Mouse (Mus musculus): ENCODE results near the gene Fndc7.

DNA sequence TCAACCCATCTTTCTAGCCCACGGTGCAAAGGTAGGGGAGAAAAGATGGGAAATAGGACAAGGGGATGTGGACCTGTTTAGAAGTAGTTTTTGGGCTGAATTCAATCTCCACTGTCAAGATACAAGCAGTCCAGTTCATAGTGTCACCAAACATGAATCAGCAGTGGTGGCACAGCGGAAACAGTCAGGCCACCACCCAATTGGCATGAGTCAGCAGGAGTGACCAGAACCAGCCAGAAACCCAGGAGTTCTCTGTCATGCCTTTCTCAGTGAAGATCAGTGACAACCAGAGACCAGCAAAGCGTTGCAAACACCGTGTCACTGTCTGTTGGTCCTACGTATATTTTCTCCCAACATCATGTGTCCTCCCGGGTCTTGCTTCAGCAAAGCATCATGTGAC lies 43.7 kb upstream of the Fndc7 start:
- TF ChIP-seq MAX (IDR thresholded peaks at IDR 0.05; ENCODE audit: low read depth) (no peak), POLR2A (IDR thresholded peaks at IDR 0.05; ENCODE audit: insufficient read length, low read depth) (no peak), POLR2AphosphoS2 (IDR thresholded peaks at IDR 0.05; ENCODE audit: insufficient read length, low read depth) (no peak), MYOD1 (IDR thresholded peaks at IDR 0.05; ENCODE audit: control insufficient read depth in 1 of 3, insufficient read length in 2 of 3, low read depth in 2 of 3) (no peak), CEBPB (IDR thresholded peaks at IDR 0.05; ENCODE audit: insufficient read depth, poor library complexity, severe bottlenecking) (no peak), SRF (IDR thresholded peaks at IDR 0.05; ENCODE audit: control insufficient read depth, insufficient read length, low read depth) (no peak), TCF3 (IDR thresholded peaks at IDR 0.05; ENCODE audit: insufficient read length, low read depth) (no peak), REST (IDR thresholded peaks at IDR 0.05; ENCODE audit: insufficient read depth, insufficient read length) (no peak), TCF12 (IDR thresholded peaks at IDR 0.05; ENCODE audit: insufficient read depth, poor library complexity, severe bottlenecking) (no peak), MYOG (IDR thresholded peaks at IDR 0.05; ENCODE audit: control insufficient read depth in 1 of 3, insufficient read depth in 1 of 3, insufficient read length in 2 of 3, low read depth in 2 of 3) (no peak), USF1 (IDR thresholded peaks at IDR 0.05; ENCODE audit: low read depth) (no peak)
